Mouse (Mus musculus) spleen, adult 2 months (tissue): ENCODE measurements around the gene Dock11.

Experiments
- CTCF ChIP-seq: fragments of 200-500 bp; IDR thresholded peaks from 2 replicates; pipeline ENCODE4 v1.5.1; 2011; ENCODE audit warnings: mild to moderate bottlenecking, inconsistent platforms; ENCODE audit not compliant: insufficient read depth, insufficient read length, insufficient replicate concordance; ENCODE audit errors: extremely low read depth
- POLR2A ChIP-seq: fragments of 200-500 bp; IDR thresholded peaks from 2 replicates; pipeline ENCODE4 v1.6.1; 2011; ENCODE audit warnings: low read depth, low read length, inconsistent platforms

DNA sequence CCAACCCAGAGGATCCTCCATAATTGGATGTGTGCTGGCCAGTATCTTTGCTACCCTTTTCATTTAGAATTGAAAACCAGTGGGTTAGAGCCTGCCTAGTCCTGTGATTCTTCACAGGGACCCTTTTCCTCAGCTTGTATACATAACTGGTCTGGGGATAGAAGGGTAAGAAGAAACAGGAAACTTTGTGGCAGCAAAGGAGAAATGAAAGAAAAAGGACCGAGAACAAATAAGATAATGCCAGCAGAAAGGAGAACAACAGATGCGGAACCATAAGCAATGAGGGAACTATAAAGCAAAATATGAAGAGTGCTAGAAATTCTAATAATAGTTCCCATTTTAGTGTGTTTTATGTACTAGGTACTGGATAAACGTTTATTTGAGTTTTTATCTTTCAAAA lies 212.7 kb downstream of the Dock11 start:
- TF ChIP-seq CTCF (no peak), POLR2A (no peak)
